Mouse (Mus musculus): Measurements from ENCODE around the gene Camsap1. TPM values are rescaled to one million over a fixed set of nuclear protein-coding genes. Genes with fewer than 3 reads are reported as not detected.

The Camsap1 gene
- polyA plus RNA-seq (2014; fragmentation: Nextera tagmentation; extraction: Ambion mirVana) = 8.9 and 14.1 TPM in 2 replicates

DNA sequence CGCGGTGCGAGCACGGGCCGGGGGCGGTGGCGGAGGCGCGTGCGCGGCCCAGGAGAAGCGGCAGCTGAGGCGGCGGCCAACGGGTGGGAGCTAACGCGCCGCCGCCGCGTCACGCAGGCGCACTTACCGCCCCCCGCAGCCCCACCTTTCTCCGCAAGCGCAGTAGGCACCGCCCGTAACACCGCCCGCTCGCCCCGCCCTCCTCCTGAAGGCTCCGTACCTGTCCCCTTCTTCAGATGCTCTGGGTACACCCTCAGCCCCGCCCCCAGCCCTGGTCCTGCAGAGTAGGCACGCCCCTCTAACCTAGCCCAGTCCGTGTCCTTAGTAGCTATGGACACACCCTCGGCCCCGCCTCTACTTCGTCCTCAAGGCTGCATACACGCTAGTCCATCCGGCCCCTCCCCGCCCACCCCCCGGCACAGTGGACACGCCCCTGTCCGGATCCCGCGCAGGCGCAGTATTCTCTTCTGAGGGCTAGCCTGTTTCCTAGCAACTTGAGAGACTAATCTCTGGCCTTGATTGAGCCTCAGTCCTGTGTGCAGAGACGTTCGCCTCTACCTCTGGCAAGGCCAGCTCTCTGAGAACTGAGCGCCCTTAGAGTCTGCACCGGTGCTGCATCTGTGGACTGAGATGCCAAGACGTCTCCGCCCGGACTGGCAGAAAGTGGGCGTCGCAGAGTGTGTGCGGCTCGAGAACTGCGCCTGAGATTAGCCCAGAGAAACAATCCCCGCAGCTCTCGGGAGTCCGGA, at the start of gene Camsap1:
Gene Camsap1, minus strand, starts transcription at position 124 of the 749 bp plus-strand sequence.
- Histone ChIP-seq H3K4me3 (ENCODE audit: low read depth, low read length) (peak within 1 kb of the TSS; percentile 90), H3K36me3 (ENCODE audit: control insufficient read depth, insufficient read depth, low read length) (no peaks in the 10 kb centered on the region), H3K27ac (ENCODE audit: low read depth, low read length) (peak within 1 kb of the TSS; percentile 81), H3K4me1 (ENCODE audit: control insufficient read depth, insufficient read depth, low read length) (peaks cover 28% of the 10 kb centered on the region), H3K9ac (ENCODE audit: low read depth, low read length) (peak within 1 kb of the TSS; percentile 95), H3K9me3 (replicated peaks; ENCODE audit: control insufficient read depth, low read length) (no peaks in the 10 kb centered on the region), H3K4me2 (peak within 1 kb of the TSS; percentile 93), H3K27me3 (ENCODE audit: control insufficient read depth, insufficient read depth, low read length) (no peaks in the 10 kb centered on the region)
- ATAC-seq (replicated peaks; ENCODE audit: insufficient number of reproducible peaks, low FRiP score, low TSS enrichment) = peak; percentile 100
- under 1% methylated on average over 34 of the region's 64 CpGs for WGBS (ENCODE audit: insufficient replicate concordance)

DNA sequence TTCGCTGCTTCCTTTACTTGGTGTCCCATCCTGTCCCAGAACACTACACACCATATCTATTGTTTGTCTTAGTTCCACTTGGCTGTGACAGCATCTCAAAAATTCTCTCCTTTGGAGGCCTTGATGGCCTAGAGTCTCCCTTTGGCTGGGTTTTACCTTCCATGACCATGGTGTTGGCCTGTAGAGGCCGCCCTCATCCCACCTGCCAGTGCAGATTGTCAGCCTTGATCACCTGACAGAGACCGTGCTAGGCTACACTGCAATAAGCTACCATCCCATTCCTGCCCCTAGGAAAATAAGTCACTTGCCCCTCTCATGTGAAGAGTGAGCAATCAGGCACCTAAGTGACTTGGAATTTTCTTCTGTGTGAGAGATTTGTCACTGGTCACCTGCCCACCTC, 47.2 kb upstream of the Camsap1 start:
- H3K4me1 ChIP-seq (ENCODE audit: control insufficient read depth, insufficient read depth, low read length) = no peaks in the 10 kb centered on the region
- WGBS (ENCODE audit: insufficient replicate concordance) = 29% methylated on average over 3 of the region's 3 CpGs

DNA sequence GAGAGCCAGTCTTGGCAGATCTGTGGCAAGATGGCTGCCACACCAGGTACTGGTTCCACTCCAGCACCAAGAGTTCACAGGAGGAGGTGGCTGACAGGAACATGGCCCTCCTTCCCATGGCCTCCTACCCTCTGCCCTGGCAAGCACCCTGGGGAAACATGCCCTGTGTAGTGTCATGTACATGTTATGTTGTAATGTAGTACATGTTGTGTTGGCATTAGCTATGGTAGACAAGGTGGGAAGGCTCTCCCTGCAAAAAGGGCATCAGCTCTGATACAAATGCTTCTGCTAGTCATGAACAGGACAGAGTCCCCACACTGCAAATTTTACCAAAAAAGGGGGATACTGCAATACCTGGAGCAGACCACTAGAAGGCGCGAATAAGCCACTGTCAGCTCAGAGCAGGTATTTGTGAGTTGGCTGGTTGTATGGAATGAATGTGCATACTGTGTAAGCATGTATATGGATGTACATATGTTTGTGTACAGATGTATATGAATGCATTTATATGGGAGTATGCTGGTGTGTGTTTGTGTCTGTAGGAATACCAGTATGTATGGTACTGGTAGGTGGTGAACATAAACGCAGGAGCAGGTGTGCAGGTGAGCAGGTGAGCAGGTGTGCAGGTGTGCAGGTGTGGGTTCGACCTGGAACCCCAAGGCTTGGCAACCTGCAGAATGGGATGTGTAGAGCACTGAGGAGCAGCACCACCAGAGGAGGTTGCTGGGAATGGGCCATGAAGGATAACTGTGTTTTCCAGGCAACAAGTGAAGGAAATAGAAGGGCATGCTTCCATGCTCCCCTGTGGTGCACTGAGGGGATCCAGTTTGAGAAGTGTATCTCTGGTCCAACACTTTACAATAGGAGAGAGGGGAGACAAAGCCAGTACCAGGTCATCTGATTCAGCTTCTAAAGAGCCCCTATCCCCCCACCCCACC, 41.3 kb upstream of the Camsap1 start:
- ATAC-seq (replicated peaks; ENCODE audit: insufficient number of reproducible peaks, low FRiP score, low TSS enrichment) = no peak
- no peak overlapping the region for H3K9ac ChIP-seq (ENCODE audit: low read depth, low read length)
- WGBS (ENCODE audit: insufficient replicate concordance) = 29% methylated on average over 4 of the region's 4 CpGs
- H3K4me2 ChIP-seq = no peak overlapping the region
- no peaks in the 10 kb centered on the region for H3K36me3 ChIP-seq (ENCODE audit: control insufficient read depth, insufficient read depth, low read length)
- no peaks in the 10 kb centered on the region for H3K9me3 ChIP-seq (replicated peaks; ENCODE audit: control insufficient read depth, low read length)
- peaks cover 11% of the 10 kb centered on the region for H3K4me1 ChIP-seq (ENCODE audit: control insufficient read depth, insufficient read depth, low read length)
- H3K27me3 ChIP-seq (ENCODE audit: control insufficient read depth, insufficient read depth, low read length) = peaks cover 2% of the 10 kb centered on the region; the same call in 1 of the 2 replicates
- H3K27ac ChIP-seq (ENCODE audit: low read depth, low read length) = no peak overlapping the region
- H3K4me3 ChIP-seq (ENCODE audit: low read depth, low read length) = no peak overlapping the region

More for the DNA sequence above, 47.2 kb upstream of the Camsap1 start:
- Histone ChIP-seq H3K9ac (ENCODE audit: low read depth, low read length) (no peak overlapping the region), H3K4me2 (no peak overlapping the region), H3K36me3 (ENCODE audit: control insufficient read depth, insufficient read depth, low read length) (no peaks in the 10 kb centered on the region), H3K27me3 (ENCODE audit: control insufficient read depth, insufficient read depth, low read length) (peaks cover 2% of the 10 kb centered on the region; the same call in 1 of the 2 replicates), H3K9me3 (replicated peaks; ENCODE audit: control insufficient read depth, low read length) (no peaks in the 10 kb centered on the region), H3K27ac (ENCODE audit: low read depth, low read length) (no peak overlapping the region), H3K4me3 (ENCODE audit: low read depth, low read length) (no peak overlapping the region)
- no peak for ATAC-seq (replicated peaks; ENCODE audit: insufficient number of reproducible peaks, low FRiP score, low TSS enrichment)

DNA sequence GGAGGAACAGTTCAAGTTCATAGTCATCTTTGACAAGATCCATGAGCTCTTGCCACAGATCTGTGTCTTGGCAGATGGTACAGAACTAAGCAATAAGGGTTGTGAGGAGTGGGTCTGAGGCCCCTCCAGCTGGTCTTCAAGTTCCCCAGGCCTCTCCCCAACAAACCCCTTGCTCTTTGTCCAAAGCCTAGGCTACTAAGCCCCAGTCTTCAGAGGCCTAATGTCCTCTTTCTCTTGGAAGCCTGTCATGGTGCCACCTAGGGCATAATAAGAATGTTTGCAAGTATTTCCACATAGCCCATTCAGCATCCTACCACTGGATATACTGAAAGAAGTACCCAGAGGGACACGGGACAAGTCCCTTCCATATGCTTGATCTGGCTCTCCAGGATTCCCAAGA, 39.5 kb upstream of the Camsap1 start:
- H3K36me3 ChIP-seq (ENCODE audit: control insufficient read depth, insufficient read depth, low read length) = no peaks in the 10 kb centered on the region
- H3K4me1 ChIP-seq (ENCODE audit: control insufficient read depth, insufficient read depth, low read length) = peaks cover 18% of the 10 kb centered on the region
- H3K9ac ChIP-seq (ENCODE audit: low read depth, low read length) = no peak overlapping the region
- H3K4me2 ChIP-seq = no peak overlapping the region
- no peak overlapping the region for H3K4me3 ChIP-seq (ENCODE audit: low read depth, low read length)
- H3K27me3 ChIP-seq (ENCODE audit: control insufficient read depth, insufficient read depth, low read length) = no peaks in the 10 kb centered on the region; the same call in 1 of the 2 replicates
- H3K27ac ChIP-seq (ENCODE audit: low read depth, low read length) = no peak overlapping the region
- H3K9me3 ChIP-seq (replicated peaks; ENCODE audit: control insufficient read depth, low read length) = no peaks in the 10 kb centered on the region
- WGBS (ENCODE audit: insufficient replicate concordance) = 76% methylated on average over 1 of the region's 1 CpGs
- ATAC-seq (replicated peaks; ENCODE audit: insufficient number of reproducible peaks, low FRiP score, low TSS enrichment) = no peak

DNA sequence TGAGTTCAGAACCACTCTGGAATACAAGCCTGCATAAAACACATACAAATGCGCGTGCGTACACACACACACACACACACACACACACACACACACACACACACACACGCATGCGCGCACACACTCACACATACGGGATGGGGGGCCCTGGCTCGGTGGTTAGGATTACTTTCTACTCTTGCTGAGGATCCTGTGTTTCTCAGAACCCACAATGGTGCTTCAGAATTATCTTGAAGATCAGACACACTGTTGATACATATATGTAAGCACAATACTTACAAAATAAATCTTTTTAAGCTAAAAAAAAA, 39.1 kb upstream of the Camsap1 start:
- no peak for ATAC-seq (replicated peaks; ENCODE audit: insufficient number of reproducible peaks, low FRiP score, low TSS enrichment)
- Histone ChIP-seq H3K27me3 (ENCODE audit: control insufficient read depth, insufficient read depth, low read length) (no peaks in the 10 kb centered on the region; the same call in 1 of the 2 replicates), H3K4me2 (peak overlapping the region; percentile 76), H3K4me1 (ENCODE audit: control insufficient read depth, insufficient read depth, low read length) (peaks cover 21% of the 10 kb centered on the region), H3K36me3 (ENCODE audit: control insufficient read depth, insufficient read depth, low read length) (no peaks in the 10 kb centered on the region), H3K4me3 (ENCODE audit: low read depth, low read length) (no peak overlapping the region; the same call in 1 of the 2 replicates), H3K9ac (ENCODE audit: low read depth, low read length) (no peak overlapping the region; the same call in 1 of the 2 replicates), H3K27ac (ENCODE audit: low read depth, low read length) (peak overlapping the region; percentile 85; the same call in 1 of the 2 replicates), H3K9me3 (replicated peaks; ENCODE audit: control insufficient read depth, low read length) (no peaks in the 10 kb centered on the region)
- 87% methylated on average over 8 of the region's 8 CpGs for WGBS (ENCODE audit: insufficient replicate concordance)

DNA sequence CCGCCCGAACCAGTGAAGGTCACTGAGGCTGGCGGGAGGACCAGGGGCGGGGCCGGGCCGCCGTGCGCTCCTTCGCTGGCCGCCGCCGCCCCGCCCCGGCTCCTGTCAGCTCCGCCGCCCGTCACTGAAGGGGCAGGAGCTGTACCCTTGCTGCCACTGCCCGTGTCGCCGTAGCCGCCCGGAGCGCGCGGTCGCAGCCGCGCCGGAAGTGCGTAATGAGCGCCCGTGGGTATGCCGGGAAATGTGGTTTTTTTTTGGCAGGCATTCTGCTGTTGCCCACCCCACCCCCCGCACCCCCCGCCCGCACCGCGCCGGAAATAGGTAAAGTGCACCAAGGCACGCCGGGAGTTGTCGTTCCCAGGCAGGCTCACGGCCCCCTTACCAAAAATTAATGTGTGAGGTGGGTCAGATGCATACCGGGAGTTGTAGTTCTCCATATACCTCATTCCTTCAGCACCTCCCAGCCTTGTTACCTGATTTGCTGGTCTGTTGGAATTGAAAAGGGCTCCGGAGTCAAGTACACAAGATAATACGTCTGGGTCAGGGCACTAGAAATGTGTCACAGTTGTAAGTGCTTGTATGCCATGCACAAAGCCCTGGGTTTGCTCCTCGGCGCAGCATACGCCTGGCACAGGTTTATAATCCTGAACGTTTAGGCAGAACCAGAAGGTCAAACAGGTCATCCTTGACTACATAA, 38.6 kb upstream of the Camsap1 start, which contains the start of gene Ubac1:
Gene Ubac1, minus strand, starts transcription at position 187 of the 697 bp plus-strand sequence.
- H3K27ac ChIP-seq (ENCODE audit: low read depth, low read length) = peak within 1 kb of the TSS; percentile 85
- peak within 1 kb of the TSS; percentile 76 for H3K4me2 ChIP-seq
- peaks cover 21% of the 10 kb centered on the region for H3K4me1 ChIP-seq (ENCODE audit: control insufficient read depth, insufficient read depth, low read length)
- 6% methylated on average over 48 of the region's 50 CpGs for WGBS (ENCODE audit: insufficient replicate concordance)
- no peaks in the 10 kb centered on the region for H3K9me3 ChIP-seq (replicated peaks; ENCODE audit: control insufficient read depth, low read length)
- no peaks in the 10 kb centered on the region; the same call in 1 of the 2 replicates for H3K27me3 ChIP-seq (ENCODE audit: control insufficient read depth, insufficient read depth, low read length)
- no peaks in the 10 kb centered on the region for H3K36me3 ChIP-seq (ENCODE audit: control insufficient read depth, insufficient read depth, low read length)
- H3K9ac ChIP-seq (ENCODE audit: low read depth, low read length) = peak within 1 kb of the TSS; percentile 83
- peak within 1 kb of the TSS; percentile 62 for H3K4me3 ChIP-seq (ENCODE audit: low read depth, low read length)
- peak; percentile 90 for ATAC-seq (replicated peaks; ENCODE audit: insufficient number of reproducible peaks, low FRiP score, low TSS enrichment)

DNA sequence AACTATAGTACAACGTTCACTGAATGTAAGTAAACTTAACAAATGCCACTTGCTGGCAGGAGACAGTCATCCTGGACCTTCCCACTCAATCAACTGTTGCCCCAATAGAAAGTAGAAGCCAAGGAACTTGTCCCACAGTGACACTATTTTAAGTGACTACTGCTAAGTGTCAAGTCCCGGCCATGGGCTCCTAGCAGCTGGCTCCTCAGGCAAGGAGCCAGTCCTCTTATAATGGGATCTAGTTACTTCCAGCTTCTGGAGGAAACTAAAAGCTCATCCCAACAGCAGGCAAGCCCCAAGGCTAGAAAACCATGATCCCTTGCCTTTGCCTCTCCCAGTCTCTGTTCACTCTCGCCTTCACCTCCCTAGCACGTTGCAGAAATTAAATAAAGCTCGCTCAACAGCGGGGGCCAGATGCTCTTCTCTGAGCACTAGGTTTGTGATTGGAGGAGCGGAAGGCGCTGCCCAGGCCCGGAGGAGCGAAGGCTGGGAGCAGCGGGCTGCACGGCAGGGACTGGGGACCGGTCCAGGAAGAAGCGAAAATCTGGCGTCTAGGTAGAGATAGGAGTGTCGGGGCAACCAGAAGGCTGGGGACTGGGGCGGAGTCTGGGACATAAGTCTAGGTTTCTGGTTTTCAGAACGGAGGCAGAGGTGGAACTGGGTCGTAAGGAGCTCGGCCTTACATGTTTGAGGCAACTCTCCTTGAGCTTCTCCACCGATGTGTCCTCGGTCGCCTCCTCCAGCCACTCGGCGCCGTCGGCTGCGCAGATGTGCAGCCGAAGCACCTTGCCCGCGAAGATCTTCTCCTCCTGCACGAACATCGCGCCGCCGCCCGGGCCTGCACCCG, 37.9 kb upstream of the Camsap1 start:
- Histone ChIP-seq H3K4me3 (ENCODE audit: low read depth, low read length) (peak overlapping the region; percentile 62), H3K9me3 (replicated peaks; ENCODE audit: control insufficient read depth, low read length) (no peaks in the 10 kb centered on the region), H3K36me3 (ENCODE audit: control insufficient read depth, insufficient read depth, low read length) (no peaks in the 10 kb centered on the region), H3K9ac (ENCODE audit: low read depth, low read length) (peak overlapping the region; percentile 83), H3K27ac (ENCODE audit: low read depth, low read length) (peak overlapping the region; percentile 85), H3K4me1 (ENCODE audit: control insufficient read depth, insufficient read depth, low read length) (peaks cover 21% of the 10 kb centered on the region), H3K27me3 (ENCODE audit: control insufficient read depth, insufficient read depth, low read length) (no peaks in the 10 kb centered on the region), H3K4me2 (peak overlapping the region; percentile 76)
- WGBS (ENCODE audit: insufficient replicate concordance) = 2% methylated on average over 38 of the region's 38 CpGs
- peak; percentile 40; the same call in 1 of the 2 replicates for ATAC-seq (replicated peaks; ENCODE audit: insufficient number of reproducible peaks, low FRiP score, low TSS enrichment)
